Mouse (Mus musculus): ENCODE measurements around the gene Tmem150c.

DNA sequence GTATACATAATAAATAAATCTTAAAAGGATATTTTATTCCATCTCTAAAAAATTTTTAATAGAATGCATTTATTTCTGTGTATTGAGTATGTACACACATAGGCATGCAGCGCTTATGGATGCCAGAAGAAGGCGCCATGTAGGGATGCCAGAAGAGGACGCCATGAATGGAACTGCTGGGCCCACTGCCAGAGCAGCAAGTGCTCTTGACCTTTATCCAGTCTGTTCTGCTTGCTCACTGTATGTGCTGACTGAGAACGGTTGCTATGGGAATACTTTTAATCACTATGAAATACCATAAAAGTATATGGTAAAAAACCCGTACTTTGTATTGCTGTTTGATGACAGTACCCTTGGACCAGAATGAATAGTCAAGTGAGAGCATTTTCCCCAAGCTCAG, 116.2 kb downstream of the Tmem150c start:
- TF ChIP-seq CHD2 (IDR thresholded peaks at IDR 0.05; ENCODE audit: low read depth, low read length): no peak
- no peak for TF ChIP-seq HCFC1 (IDR thresholded peaks at IDR 0.05; ENCODE audit: borderline replicate concordance, insufficient read depth, low read length)
- no peak for TF ChIP-seq MAFK (IDR thresholded peaks at IDR 0.05; ENCODE audit: insufficient read depth, low read depth, low read length)
- no peak for TF ChIP-seq ZC3H11A (IDR thresholded peaks at IDR 0.05; ENCODE audit: borderline replicate concordance, low read depth, low read length)
